Mouse (Mus musculus) heart, embryonic 14.5 days (tissue): ENCODE results near the gene Zfp277. TPM values are rescaled to one million over a fixed set of nuclear protein-coding genes. Genes with fewer than 3 reads are reported as not detected.

Source experiments
- ATAC-seq: fragments of 200-750 bp; cut with Nextera tagmentation; 2 replicates; pipeline ENCODE4 v1.8.0; 2017; ENCODE audit warnings: low read depth, moderate TSS enrichment; ENCODE audit not compliant: insufficient number of reproducible peaks, insufficient read depth, low FRiP score
- H3K27ac ChIP-seq, 2 experiments: fragments of 200-500 bp in 1 of 2; fragments of 300-500 bp in 1 of 2; sonication (generic) in 1 of 2; replicated peaks in 1 of 2; 2 replicates each; pipeline ENCODE4 v1.5.1; 2012 to 2014; ENCODE audit warnings: low read depth in 2 of 2, low read length in 2 of 2, control low read depth in 1 of 2, mild to moderate bottlenecking in 1 of 2, mixed read lengths in 1 of 2; ENCODE audit not compliant: control insufficient read depth in 1 of 2, insufficient read depth in 1 of 2
- H3K27me3 ChIP-seq: fragments of 300-500 bp; sonication (generic); 2 replicates; pipeline ENCODE4 v1.6.1; 2014; ENCODE audit warnings: mild to moderate bottlenecking, low read length, control low read depth; ENCODE audit not compliant: control insufficient read depth, insufficient read depth
- H3K36me3 ChIP-seq: fragments of 300-500 bp; sonication (generic); 2 replicates; pipeline ENCODE4 v1.6.1; 2014; ENCODE audit warnings: mild to moderate bottlenecking, control low read depth, low read length, mixed read lengths; ENCODE audit not compliant: control insufficient read depth, insufficient read depth
- H3K4me1 ChIP-seq, 2 experiments: fragments of 200-500 bp in 1 of 2; fragments of 300-500 bp in 1 of 2; sonication (generic) in 1 of 2; 2 replicates each; pipeline ENCODE4 v1.6.1; 2012 to 2014; ENCODE audit warnings: low read length in 2 of 2, control low read depth in 1 of 2, mixed read lengths in 1 of 2; ENCODE audit not compliant: control insufficient read depth in 2 of 2, insufficient read depth in 2 of 2
- H3K4me2 ChIP-seq: fragments of 300-500 bp; sonication (generic); 2 replicates; pipeline ENCODE4 v1.6.1; 2014; ENCODE audit warnings: mild to moderate bottlenecking, low read length
- H3K4me3 ChIP-seq, 2 experiments: fragments of 200-500 bp in 1 of 2; fragments of 300-500 bp in 1 of 2; sonication (generic) in 1 of 2; 2 replicates each; pipeline ENCODE4 v1.5.1; 2012 to 2014; ENCODE audit warnings: low read length in 2 of 2, mild to moderate bottlenecking in 2 of 2, control low read depth in 1 of 2, low read depth in 1 of 2, moderate library complexity in 1 of 2; ENCODE audit not compliant: control insufficient read depth in 1 of 2, insufficient read depth in 1 of 2
- H3K9ac ChIP-seq: fragments of 300-500 bp; sonication (generic); 2 replicates; pipeline ENCODE4 v1.6.1; 2014; ENCODE audit warnings: mild to moderate bottlenecking, low read length
- H3K9me3 ChIP-seq: fragments of 300-500 bp; sonication (generic); 2 replicates; pipeline ENCODE4 v1.6.1; 2016; ENCODE audit warnings: low read length, control low read depth; ENCODE audit not compliant: control insufficient read depth
- WGBS: fragments of 180-500 bp; shearing (Covaris S2); extraction: QIAGEN DNeasy Blood & Tissue Kit; methylation state at CpG from one replicate; pipeline ENCODE4 v1.1.7; 2014; 5-methylcytosine and 5-hydroxymethylcytosine counted together
- polyA plus RNA-seq: library from polyadenylated mRNA; unstranded; fragments of >200 nt; fragmentation: Nextera tagmentation; extraction: Ambion mirVana; gene quantifications from 2 replicates; pipeline ENCODE4 v1.2.1, GENCODE M21; 2014

Gene Zfp277
- polyA plus RNA-seq, 1 experiment from 2014 or later: 37.5 TPM

GRCm38 (mm10) chr12:40324819-40325218 lies 120.9 kb downstream of the Zfp277 start:
- no peak overlapping the region for H3K4me3 ChIP-seq
- WGBS: 89% methylated on average over 5 of the region's 5 CpGs
- peaks cover 7% of the 10 kb centered on the region; the same call in 1 of the 2 replicates for H3K36me3 ChIP-seq
- ATAC-seq: no peak
- H3K27ac ChIP-seq: no peak overlapping the region
- no peak overlapping the region for H3K4me2 ChIP-seq
- no peaks in the 10 kb centered on the region for H3K4me1 ChIP-seq
- H3K9ac ChIP-seq: no peak overlapping the region
- no peaks in the 10 kb centered on the region for H3K9me3 ChIP-seq
- H3K27me3 ChIP-seq: no peaks in the 10 kb centered on the region

DNA sequence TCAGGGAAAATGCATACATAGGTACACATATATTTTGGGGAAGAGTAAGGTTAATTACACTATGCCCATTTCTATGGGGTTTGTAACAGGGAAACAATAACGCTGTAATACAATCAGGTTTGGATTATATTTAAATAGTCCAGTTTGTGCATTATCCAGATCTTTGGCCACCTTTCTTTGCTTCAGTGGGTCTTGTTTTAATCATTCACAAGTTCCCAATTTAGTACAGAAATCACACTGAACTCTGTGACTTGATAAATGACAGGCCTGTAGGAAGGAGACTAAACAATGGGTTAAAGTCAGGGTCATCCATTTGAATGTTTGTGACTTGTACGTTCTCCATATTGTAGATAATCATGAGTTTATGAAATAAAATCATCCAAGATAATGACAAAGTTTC lies 130.6 kb downstream of the Zfp277 start:
- H3K9me3 ChIP-seq: no peaks in the 10 kb centered on the region
- no peaks in the 10 kb centered on the region for H3K27me3 ChIP-seq
- ATAC-seq: no peak
- no peak overlapping the region for H3K4me3 ChIP-seq
- H3K9ac ChIP-seq: no peak overlapping the region
- WGBS: 70% methylated on average over 2 of the region's 2 CpGs
- H3K4me1 ChIP-seq: no peaks in the 10 kb centered on the region
- H3K36me3 ChIP-seq: peaks cover 13% of the 10 kb centered on the region; the same call in 1 of the 2 replicates
- no peak overlapping the region for H3K4me2 ChIP-seq
- no peak overlapping the region for H3K27ac ChIP-seq

- ATAC-seq: no peak
- Histone ChIP-seq H3K27me3 (no peaks in the 10 kb centered on the region), H3K9ac (no peak overlapping the region), H3K27ac (no peak overlapping the region), H3K9me3 (no peaks in the 10 kb centered on the region), H3K4me1 (peaks cover 3 to 14% of the 10 kb centered on the region in 2 experiments; a peak in 2 of 4 replicates), H3K36me3 (no peaks in the 10 kb centered on the region), H3K4me2 (no peak overlapping the region), H3K4me3 (no peak overlapping the region)
- 46% methylated on average over 6 of the region's 6 CpGs for WGBS
Measured at GRCm38 (mm10) chr12:40303960-40304359, 141.7 kb downstream of the Zfp277 start.

DNA sequence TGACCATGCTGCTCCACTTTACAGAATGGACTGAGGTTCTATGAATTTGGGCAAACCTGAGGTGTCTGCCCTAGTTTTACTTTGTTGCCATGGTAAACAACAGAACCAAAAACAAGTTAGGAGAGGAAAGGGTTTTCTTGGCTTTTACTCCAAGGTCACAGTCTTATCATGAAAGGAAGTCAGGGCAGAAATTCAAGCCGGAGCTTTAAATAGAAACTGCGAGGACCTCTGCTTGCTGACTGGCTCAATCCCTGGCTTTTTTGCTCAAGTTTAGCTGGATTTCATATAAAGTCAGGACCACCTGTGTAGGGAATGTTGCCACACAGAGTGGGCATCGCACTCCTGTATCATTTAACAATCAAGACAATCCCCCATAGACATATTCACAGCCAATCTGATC lies 147.1 kb downstream of the Zfp277 start:
- no peak overlapping the region for H3K9ac ChIP-seq
- H3K27me3 ChIP-seq: no peaks in the 10 kb centered on the region
- no peaks in the 10 kb centered on the region for H3K36me3 ChIP-seq
- peaks cover under 1 to 13% of the 10 kb centered on the region in 2 experiments; a peak in 2 of 4 replicates for H3K4me1 ChIP-seq
- ATAC-seq: no peak
- H3K4me2 ChIP-seq: no peak overlapping the region
- no peak overlapping the region for H3K27ac ChIP-seq
- H3K4me3 ChIP-seq: no peak overlapping the region
- no peaks in the 10 kb centered on the region for H3K9me3 ChIP-seq
- 39% methylated on average over 3 of the region's 3 CpGs for WGBS

GRCm38 (mm10) chr12:40286539-40286938 lies 159.2 kb downstream of the Zfp277 start:
- H3K4me2 ChIP-seq: no peak overlapping the region
- no peaks in the 10 kb centered on the region for H3K4me1 ChIP-seq
- no peak overlapping the region for H3K4me3 ChIP-seq
- no peaks in the 10 kb centered on the region for H3K36me3 ChIP-seq
- no peak overlapping the region for H3K9ac ChIP-seq
- H3K27ac ChIP-seq: no peak overlapping the region
- no peak for ATAC-seq
- 0 out of 2 replicates have a peak, but pooled peaks cover 6% of the 10 kb centered on the region for H3K9me3 ChIP-seq
- no peaks in the 10 kb centered on the region for H3K27me3 ChIP-seq
- 77% methylated on average over 4 of the region's 4 CpGs for WGBS

DNA sequence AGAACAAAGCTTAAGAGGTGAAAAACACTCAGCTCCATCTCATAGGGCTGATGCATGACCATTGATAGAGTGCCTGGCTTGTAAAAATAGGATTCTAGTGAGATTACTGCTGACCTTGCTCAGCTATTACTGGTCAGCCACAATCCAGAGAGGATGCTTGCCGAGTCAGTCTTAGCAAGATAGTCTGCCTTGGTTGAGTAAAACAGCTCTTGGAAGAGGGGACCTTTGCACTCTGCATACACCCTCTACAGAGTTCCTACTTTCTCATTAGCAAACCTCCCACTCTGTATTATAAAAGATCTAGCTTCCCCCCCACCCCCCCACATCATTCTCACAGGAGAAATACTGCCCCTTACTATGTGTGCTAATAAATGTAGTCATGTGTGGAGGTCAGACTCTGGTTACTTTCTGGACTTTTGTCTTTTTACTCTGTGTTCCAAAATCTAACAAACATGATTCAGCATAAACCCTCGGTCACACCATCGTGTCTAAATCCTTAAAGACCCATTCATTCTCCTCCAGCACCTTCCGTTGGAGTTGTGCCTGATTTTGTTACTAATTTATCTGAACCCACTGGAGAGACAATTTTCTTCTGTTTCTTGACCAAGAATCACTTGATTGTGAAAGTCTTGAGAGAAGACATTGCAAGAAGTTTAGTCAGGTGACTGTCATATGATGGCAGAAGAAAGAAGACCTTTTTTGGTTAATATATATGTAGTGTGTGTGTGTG lies 164.9 kb downstream of the Zfp277 start:
- no peaks in the 10 kb centered on the region for H3K36me3 ChIP-seq
- WGBS: 76% methylated on average over 4 of the region's 4 CpGs
- H3K9me3 ChIP-seq: no peaks in the 10 kb centered on the region
- H3K27me3 ChIP-seq: no peaks in the 10 kb centered on the region
- H3K9ac ChIP-seq: no peak overlapping the region
- H3K4me3 ChIP-seq: no peak overlapping the region
- ATAC-seq: no peak
- H3K4me1 ChIP-seq: no peaks in the 10 kb centered on the region
- H3K4me2 ChIP-seq: no peak overlapping the region
- H3K27ac ChIP-seq: no peak overlapping the region

DNA sequence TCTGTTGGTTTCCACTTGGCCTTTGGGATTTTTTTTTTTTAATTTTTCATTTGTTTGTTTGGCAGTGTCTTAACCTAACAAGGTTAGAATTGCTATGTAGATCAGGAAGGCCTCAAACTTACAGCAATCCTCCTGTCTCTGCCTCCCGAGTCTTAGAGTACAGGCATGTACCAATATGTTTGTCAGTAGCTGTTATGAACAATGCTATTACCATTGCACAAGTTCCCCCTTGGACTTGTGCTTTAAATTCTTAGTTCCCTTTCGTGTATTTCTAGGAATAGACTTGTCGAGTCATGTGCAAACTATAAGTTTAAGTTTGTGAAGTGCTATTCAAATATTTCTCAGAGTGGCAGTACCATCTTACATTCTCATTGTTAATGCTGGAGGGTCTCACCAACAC lies 168.1 kb downstream of the Zfp277 start:
- Histone ChIP-seq H3K36me3 (no peaks in the 10 kb centered on the region), H3K9me3 (no peaks in the 10 kb centered on the region), H3K27ac (no peak overlapping the region), H3K9ac (no peak overlapping the region), H3K4me3 (no peak overlapping the region), H3K27me3 (no peaks in the 10 kb centered on the region), H3K4me2 (no peak overlapping the region), H3K4me1 (no peaks in the 10 kb centered on the region)
- 89% methylated on average over 3 of the region's 3 CpGs for WGBS
- no peak for ATAC-seq

GRCm38 (mm10) chr12:40274931-40275330 lies 170.8 kb downstream of the Zfp277 start:
- no peak overlapping the region for H3K4me2 ChIP-seq
- H3K4me1 ChIP-seq: no peaks in the 10 kb centered on the region
- no peak overlapping the region for H3K9ac ChIP-seq
- no peak overlapping the region for H3K27ac ChIP-seq
- no peak overlapping the region for H3K4me3 ChIP-seq
- H3K36me3 ChIP-seq: no peaks in the 10 kb centered on the region
- no peaks in the 10 kb centered on the region for H3K27me3 ChIP-seq
- no peaks in the 10 kb centered on the region for H3K9me3 ChIP-seq
- ATAC-seq: no peak
